Mouse (Mus musculus): ENCODE measurements around the gene Zfp51.
"Not testable (repeated sequence)": the region's sequence is repeated elsewhere in the genome, so short reads cannot be mapped to it uniquely, and the experiment has no call there.

Gene Zfp51

DNA sequence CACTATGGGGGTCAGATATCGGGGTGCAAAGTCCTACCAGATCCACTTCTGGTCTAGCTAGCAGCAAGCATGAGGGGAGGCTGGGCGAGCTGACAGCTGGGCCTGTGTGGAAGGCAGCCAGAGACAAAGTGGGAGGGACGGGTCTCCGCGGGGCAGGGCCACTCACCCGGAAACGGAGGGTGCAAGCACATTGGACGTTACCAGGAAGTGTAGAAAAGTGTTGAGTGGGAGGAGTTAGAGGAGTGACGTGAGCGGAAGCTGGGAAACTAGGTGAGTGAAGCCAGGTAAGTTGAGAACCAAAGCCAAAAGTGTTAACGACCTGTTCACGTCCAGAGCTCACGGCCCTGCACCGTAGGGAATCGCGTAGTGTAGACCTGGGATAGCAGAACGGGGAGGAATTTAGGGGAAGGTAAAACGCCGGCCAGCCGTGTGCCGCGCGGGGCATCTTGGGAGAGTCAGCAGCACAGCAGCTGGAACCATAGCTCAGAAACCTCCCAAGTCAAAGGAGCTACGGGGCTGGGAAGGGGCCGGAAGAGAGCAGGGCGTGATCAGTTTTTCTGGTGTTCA, at the start of gene Zfp51:
Zfp51 (plus strand) TSS at position 237 of the 567 bp plus-strand sequence.
- DNase-seq (ENCODE audit: low spot score): peak; percentile 87

DNA sequence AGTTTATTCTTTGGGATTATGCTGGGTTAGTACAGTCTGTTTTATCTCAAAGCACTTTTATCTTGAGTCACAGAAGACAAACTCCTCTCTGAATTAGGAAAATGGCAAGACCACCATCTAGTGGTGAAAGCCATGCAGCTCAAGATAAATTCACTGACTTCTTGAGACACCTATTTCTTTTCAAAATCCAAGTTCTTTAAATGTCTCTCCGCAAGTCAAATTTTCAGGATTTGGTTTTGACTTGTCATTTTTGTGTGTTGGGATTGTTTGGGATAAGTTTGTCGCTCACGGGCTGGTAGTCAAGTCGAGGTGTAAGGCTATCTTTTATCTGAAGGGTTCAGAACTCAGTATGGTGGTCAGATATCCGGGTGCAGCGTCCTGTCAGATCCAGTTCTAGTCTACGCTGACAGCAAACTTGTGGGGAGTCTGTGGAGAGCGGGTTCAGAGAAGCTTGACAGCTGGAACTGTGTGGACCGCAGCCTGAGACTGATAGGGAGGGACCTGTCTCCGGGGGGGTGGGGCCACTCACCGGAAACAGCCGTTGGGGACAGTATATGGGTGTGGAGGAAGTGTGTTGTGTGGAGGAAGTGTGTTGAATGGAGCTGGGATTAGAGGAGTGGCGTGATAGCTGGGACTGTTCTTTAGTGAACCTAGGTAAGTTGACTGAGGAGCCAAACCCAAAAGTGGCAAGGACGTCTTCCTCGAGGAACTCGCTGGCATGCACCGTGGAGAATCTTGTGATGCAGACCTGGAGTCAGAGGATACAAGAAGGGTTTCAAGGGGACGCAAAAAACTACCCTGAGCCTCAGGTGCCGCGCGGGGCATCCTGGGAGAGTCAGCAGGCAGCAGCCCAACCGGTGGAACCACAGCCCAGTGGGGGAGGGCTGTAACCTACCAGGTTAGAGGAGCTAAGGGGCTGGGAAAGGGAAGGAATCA, 27.2 kb upstream of the Zfp51 start, which contains the start of gene Zfp54:
Zfp54 (plus strand) TSS at position 564 of the 936 bp plus-strand sequence.
- DNase-seq (ENCODE audit: low spot score): peak; percentile 46

DNA sequence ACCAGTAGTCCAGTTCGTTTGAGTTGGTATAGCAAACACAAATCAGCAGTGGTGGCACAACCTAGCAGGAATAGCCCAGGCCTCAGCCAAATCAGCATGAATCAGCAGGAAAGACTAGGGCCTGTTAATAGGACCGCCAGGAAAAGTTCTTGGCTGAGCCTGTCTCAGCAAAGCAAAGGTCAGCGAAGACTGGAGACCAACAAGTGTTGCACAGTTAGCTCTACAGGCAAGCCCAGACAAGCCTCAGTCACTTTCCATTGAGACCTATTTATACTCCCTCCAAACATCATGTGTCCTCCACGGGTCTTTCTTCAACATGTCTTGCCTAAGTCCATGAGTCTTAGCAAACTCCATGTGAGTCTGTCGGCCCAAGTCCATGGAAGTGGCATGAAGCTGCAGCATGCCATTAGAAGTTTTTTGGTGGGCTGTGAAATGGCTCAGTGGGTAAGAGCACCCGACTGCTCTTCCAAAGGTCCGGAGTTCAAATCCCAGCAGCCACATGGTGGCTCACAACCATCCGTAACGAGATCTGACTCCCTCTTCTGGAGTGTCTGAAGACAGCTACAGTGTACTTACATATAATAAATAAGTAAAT, 11.3 kb upstream of the Zfp51 start:
- not testable (repeated sequence) for DNase-seq (ENCODE audit: low spot score)

DNA sequence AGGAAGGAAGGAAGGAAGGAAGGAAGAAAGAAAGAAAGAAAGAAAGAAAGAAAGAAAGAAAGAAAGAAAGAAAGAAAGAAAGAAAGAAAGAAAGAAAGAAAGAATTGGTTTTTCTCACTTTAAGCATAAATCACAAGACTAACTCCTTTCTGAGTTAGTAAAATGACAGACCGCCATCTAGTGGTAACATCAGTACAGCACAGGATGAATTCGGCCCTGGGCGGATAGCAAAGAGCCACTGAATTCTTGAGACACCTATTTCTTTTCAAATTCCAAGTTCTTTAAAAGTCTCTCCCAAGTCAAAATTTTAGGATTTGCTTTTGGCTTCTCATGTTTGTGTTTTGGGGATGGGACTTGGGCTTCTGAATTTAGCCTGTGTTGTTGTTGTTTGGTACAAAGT, 505 bp upstream of the Zfp51 start:
- peak; percentile 69 for DNase-seq (ENCODE audit: low spot score)

DNA sequence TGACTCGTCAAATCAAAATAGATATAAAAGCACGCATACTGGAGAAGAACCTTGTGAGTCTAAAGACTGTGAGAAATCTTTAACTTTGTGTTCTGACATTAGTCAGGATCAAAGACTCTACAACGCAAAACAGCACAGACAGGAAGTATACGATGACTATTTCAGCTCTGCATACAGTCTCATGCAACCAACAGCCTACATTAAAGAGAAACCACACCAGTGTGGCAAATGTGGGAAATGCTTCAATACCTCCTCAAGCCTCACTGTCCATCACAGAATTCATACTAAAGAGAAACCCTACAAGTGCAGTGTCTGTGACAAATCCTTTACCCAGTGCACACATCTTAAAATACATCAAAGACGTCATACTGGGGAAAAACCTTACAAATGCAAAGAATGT, 13.4 kb downstream of the Zfp51 start:
- DNase-seq (ENCODE audit: low spot score): no peak

DNA sequence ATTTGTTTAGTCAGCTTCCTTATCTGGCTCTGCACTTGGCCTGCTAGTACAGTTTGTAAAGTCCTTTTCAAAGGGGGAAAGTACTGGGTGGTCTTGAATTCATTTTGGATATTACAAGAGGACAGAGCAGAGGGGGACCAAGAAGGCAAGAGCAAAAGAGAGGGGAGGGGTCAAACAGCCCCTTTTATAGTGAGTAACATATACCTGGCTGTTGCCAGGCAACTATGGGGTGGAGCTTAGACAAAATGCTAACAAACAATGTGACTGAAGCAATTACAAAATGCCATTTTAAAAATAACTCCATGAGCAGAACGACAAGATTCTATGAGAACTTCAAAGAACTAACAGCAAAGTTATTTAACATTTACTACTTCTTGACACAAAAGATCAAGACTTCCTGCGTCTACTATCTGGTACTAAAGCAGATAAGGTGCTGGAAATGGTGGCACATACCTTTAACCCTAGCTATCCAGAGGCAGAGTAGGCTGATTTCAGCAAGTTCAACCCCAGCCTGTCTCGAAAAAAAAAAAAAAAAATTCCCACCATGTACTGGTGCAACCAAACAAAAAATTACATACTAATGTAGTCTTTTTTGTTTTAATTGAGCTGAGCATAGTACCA, 22.0 kb downstream of the Zfp51 start:
- DNase-seq (ENCODE audit: low spot score): no peak

DNA sequence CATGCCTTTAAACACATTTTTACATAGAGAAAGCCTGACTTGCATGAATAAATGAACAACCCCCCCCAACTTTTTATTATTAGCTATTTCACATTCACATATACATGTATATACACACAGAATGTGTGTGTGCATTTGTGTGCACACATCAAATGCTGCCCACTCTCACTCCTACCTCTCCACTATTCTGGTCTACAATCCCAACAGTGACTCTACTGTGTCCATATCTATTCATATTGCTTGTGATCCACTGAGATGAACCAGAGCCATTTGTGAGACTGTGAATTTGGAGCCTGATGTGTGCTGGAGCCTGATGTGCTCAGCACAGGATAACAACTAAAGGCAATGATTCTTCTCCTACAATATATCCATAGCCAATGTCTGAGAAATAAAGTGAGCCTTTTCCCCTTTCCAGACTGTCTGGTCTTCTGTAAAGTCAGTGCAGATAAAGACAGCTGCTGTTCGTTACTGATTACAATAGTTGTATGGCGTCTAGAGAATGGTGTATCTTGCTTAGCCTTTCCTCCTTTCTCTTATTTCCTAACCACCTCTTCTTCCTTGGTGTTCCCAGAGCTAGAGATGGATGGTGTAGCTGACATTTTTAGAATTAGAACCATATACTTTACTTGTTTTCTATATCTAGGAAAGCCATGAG, 22.6 kb downstream of the Zfp51 start:
- no peak for DNase-seq (ENCODE audit: low spot score)

DNA sequence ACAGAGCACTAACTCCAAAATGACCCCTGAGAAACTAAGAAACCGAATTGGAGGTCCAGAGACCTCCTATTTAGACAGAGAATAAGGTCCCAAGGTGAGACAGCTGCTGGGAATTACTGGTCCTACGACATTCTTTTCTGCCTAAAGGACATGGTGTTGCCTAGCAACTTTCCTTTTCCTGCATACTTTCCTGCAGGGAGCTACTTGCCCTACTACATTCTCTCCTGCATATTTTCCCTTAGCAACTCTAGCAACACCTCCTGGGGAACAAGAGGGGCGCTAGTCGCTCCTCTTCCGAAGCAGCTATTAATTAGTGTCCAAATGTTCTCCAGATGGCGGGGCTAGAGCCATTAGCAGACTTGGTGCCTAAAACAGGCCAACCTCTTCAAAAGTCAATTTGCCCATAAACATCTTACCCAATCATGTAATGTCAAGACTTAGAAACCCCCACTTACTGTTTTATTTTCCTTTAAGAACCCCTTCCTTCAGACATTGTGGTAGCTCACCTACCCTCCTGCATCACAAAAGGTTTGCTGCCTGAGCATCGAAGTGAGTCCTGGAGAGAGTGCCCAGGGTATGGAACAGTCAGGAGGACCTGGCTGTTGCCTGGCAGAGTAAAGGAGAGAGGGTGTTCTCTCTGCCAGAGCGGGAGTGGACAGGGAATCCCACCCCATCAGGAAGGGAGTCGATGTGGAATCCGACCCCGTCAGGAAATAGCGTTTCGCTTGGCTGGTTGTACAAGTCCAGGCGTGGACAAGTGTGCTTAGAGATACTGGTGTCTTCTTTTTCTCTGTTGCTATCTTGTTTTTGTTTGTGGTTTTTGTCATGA, 23.4 kb downstream of the Zfp51 start:
- peak; percentile 9 for DNase-seq (ENCODE audit: low spot score)

DNA sequence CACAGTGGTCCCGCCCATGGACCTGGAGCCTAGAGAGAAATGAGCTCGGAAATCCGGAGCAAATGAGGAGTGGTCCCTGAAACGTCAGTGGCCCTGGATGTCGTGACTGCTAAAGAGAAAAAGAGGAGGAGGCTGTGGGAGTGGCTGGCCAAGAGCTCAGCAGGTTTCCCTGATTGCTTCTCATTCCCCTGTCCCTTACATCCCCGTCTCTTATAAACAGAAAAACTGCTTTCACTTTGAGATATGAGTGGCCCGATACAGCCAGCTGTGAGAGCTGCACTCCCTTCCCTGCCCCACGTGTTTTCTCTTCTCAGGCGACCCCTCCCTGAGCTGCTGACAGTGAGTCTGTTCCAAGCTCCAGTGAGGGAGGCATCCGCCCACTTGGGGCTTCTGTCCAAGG, 24.6 kb downstream of the Zfp51 start:
- DNase-seq (ENCODE audit: low spot score): not testable (repeated sequence)

DNA sequence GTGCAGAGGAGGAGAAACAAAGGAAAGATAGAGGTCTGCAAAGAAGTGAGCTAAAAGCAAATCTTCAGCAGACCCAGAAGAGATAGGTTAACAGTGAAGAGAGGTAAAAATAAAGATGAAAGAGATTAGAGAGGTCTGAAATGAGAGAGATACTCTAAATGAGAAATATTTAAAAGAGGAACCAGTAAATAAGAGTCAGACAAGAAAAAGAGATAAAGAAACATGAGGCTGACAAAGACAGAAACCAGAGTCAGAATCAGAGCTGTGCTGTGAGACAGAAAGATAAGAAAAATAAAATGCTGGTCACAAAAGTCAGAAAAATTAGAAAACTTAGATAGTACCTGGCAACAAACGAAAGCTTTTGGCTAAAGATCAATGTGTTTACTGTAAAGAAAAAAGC, 25.1 kb downstream of the Zfp51 start:
- DNase-seq (ENCODE audit: low spot score): not testable (repeated sequence)

DNA sequence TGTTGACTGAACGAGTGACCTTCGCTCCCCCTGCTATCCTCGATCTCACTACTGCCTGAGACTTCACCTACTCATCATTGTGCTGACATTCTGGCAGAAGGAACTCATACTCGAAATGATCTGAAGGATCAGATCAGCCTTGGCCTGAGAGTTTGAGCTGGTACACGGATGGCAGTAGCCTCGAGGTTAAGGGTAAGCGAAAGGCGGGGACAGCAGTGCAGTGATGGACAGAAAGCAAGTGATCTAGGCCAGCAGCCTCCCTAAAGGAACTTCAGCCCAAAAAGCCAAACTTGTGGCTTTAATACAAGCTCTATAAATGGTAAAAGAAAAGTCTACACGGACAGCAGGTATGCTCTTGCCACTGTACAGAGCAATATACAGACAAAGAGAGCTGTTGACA, 26.2 kb downstream of the Zfp51 start:
- DNase-seq (ENCODE audit: low spot score): not testable (repeated sequence)

DNA sequence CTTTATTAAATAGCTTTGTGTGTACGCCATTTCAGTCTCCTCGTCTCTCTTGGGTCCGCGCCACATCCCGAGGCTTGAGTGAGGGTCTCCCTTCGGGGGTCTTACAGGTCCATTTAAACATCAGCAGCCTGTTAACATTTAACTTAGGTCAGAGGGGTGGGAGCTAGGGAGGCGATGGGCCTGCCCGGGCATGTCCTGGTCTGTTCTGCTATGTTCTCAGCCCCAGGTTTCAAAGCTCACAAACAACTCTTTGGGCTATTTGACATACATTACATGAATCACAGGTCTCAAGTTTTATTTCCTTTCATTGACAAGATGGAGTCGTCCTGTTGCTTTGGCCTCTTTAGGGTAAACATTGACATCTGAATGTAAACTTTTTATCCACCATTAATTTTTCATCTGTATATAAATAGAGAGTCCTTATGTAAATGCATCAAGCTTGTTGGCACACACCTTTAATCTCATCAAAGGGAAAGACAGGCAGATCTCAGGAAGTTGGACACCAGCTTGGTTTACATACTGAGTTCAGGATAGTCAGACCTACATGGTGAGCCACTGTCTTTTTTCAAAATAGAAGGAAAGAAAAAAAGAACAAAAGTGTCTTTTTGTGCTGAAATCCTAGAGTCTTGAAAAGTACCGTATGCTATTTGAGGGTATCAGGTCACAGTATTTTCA, 28.1 kb downstream of the Zfp51 start:
- not testable (repeated sequence) for DNase-seq (ENCODE audit: low spot score)

DNA sequence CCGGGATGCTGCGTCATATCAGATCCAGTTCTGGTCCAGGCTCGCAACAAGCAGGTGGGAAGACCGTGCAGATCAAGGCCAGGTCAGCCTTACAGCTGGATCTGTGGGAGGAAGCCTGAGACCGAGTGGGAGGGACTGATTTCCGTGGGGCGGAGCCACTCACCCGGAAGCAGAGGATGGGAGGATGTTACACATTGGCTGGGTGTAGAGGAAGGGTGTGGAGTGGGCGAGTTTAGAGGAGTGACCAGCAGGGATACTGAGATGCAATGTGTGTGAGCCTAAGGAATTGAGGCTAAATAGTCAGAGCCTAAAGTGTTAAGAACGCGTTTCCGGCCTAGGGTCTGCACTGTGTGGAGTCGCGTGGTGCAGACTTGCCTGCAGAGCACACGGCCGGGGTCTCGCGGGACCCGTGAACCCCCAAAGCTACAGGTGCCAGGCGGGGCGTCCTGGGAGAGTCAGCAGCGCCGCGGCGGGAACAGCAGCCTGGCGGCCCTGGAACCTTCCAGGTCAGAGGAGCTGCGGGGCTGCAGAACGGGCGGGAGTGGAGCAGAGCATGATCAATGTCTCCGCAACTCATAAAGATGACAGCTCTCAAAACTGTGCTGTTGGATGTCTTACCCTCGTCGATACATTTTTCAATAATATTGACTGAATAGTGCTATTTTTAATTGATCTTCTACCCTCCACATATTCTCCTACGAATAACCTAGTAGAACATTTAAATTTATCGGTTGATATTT, 38.8 kb downstream of the Zfp51 start, which contains the start of gene Zfp53:
Zfp53 (plus strand) TSS at position 239 of the 740 bp plus-strand sequence.
- DNase-seq (ENCODE audit: low spot score): peak; percentile 75

DNA sequence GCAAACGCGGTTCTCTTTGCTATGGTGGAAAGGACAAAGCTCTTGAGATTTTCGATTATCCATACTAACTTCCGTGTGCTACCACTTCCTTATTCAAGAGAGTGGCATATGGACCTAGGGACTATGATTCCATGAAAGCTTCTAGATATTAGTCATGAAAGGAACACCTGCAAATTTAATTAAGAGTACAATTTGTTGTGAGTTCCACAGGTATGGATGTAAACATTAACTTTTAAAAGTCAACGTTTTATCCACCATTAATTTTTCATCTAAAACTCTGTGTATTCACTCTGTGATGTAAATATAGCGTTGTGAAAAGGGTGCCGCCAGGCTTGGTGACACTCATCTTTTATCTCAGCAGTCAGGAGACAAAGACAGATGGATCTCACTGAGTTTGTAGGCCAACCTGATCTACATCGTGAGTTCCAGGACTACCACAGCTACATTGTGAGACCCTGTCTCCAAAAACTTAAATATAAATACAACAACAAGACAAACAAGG, 39.4 kb downstream of the Zfp51 start:
- DNase-seq (ENCODE audit: low spot score): no peak

DNA sequence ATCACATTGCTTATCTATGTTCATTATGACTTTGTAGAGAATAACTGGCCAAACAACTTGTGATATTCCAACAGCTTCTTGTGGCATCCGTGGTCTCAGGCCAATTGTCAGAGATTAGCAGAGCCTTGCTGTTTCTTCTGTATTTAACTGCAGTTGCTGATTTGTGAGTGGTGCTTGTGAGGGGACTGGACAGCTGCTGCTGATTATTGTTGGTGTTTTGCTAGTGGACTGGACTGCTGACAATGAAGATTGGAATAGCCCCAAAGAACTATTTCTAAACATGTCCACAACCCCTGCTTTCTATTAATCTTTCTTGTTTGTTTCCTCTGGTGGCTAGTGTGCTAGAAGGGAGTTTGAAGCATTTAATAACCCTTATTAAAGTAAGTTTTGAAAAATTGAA, 51.2 kb downstream of the Zfp51 start:
- DNase-seq (ENCODE audit: low spot score): no peak

DNA sequence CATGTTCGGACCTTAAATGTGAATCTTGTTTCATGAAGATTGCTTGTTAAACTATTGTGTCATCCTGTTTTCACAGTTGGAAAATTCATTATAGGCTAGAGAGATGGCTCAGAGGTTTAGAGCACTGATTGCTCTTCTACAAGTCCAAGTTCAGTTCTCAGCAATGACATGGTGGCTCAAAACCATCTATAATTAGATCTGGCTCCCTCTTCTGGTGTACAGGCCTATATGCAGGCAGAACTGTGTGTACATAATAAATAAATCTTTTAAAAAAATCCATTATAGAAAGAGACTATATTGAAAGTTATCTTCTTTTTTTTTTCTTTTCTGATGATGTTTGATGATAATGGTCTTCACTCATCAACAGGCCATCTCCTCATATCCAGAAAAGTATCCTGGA, 54.4 kb downstream of the Zfp51 start:
- DNase-seq (ENCODE audit: low spot score): no peak

DNA sequence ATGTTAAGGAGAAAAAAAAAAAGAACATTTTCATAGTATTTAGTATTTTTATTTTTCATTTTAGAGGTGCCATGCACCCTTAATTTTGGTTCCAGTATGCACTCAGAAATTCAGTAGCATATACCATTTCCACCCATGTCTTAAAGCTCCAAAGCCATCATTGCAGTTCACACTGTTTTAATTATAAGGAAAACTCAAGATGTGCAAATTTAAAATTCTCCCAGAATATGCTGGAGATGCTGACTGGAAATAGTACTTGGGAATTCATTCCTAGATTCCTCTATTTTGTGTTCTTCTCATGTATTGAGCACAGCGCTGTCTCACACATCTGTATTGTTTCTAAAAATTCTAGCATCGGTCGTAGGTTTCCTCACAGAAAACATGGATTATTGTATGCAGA, 56.1 kb downstream of the Zfp51 start:
- DNase-seq (ENCODE audit: low spot score): no peak

DNA sequence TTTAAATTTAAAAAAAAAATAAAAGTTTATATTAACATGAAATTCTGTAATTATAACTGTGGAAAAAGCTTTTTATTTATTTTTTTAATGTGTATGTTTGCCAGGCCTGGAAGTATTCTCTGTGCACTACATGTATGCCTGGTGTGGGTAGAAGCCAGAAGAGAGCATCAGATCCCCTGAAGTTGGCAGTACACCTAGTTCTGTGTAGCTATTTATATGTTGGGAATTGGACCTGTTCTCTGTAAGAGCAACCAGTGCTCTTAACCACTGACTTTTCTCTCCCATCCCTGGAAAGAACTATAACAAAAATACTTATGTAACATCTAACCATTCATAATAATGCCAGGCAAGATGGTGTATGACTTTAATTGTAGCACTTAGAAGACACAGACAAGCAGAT, 59.6 kb downstream of the Zfp51 start:
- no peak for DNase-seq (ENCODE audit: low spot score)
